Mouse (Mus musculus) fibroblast of lung, adult 2 months (primary cell): ENCODE measurements at regions not wholly inside any gene's neighbourhood (a gene's known extent, or its start where the extent isn't known, plus 50 kb on each side); places are given as distances from the start of the nearest gene placed in this dataset.

Source experiments
- DNase-seq: peaks from one replicate; pipeline ENCODE4 v3.0.0-alpha.2; 2011; ENCODE audit warnings: low read depth

DNA sequence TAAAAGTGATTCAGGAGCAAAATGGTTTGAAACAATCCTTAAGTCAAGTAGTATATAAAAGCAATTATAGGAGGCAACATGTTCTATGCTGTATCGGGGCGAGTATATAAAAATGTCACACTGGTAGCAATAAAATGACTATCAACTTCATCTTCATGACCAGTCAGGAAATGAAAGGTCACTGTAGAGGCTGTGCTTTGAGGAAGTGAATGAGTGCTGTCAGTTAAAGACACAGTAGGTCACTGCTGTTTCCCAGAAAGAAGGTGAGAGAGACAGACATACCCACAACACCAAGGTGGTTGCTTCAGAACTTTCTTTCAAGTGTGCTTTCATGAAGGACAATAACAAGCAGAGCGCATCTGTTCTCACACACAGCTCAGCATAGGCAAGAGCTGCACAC lies 292.4 kb downstream of the Cd47 start:
- no peak for DNase-seq

- DNase-seq = no peak
Observed at GRCm38 (mm10) chr16:50095858-50096551, 295.7 kb downstream of the Cd47 start.

GRCm38 (mm10) chr16:50096563-50096962 lies 296.2 kb downstream of the Cd47 start:
- DNase-seq = no peak

DNA sequence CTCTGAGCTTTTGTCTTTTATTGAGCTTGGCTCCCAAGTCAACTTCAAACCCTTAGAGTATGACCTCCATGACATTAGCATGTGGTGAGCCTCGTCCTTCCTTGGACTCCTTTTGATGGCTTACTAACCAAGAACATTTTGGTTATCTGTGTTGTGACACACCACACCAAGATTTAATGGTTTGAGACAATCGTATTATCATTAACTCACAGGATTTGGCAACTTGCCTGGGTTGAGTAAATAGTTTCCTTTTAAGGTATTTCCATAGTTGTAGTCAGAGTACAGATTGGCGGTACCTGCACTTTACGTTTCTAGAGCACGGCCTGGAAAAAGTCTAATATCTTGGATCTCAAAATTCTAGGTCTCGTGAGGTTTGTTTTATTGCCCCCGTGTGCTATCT lies 303.0 kb downstream of the Cd47 start:
- DNase-seq = no peak

- no peak for DNase-seq
Observed at GRCm38 (mm10) chr16:50118150-50118549, 314.0 kb downstream of the Bbx start.

- DNase-seq = no peak
Observed at GRCm38 (mm10) chr16:50122460-50122859, 309.7 kb downstream of the Bbx start.

- no peak for DNase-seq
Observed at GRCm38 (mm10) chr16:50124646-50125045, 307.5 kb downstream of the Bbx start.

DNA sequence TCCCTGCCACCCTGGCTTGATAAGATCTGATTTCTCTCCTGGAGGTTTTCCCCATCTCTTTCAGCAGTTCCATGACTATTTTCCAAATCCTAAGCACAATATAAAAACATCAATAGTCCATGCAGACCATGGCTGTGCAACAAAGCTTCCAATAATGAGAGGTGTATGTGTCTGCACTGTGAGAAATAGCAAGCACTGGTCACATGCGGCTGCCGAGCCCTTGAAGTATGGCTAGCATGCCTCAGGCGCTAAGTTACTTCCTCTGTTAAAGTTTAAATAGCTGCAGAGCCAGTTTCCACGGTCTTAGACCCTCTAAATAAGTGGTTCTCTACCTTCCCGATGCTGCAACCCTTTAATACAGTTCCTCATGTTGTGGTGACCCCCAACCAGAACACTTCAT lies 306.6 kb downstream of the Bbx start:
- no peak for DNase-seq

DNA sequence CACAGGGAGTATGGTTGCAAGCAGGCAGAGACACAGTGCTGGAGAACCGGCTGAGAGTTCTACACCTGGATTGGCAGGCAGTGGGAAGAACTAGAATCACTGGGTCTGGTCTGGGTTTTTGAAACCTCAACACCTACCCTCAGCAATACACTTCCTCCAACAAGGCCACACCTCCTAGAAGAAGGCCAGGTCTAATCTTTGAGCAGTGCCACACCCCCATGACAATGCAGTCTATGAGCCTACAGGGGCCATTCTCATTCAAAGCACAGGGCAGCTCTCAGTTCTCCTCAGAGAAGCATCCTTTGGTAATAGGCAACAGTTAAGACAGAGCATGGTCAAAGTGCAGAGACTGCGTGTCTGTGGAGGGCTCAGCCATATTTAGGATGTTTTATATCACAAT lies 300.8 kb downstream of the Bbx start:
- DNase-seq = no peak
